Mouse (Mus musculus) hindbrain, embryonic 15.5 days (tissue): ENCODE measurements at regions not wholly inside any gene's neighbourhood (a gene's known extent, or its start where the extent isn't known, plus 50 kb on each side); places are given as distances from the start of the nearest gene placed in this dataset.
"Not testable (repeated sequence)": the region's sequence is repeated elsewhere in the genome, so short reads cannot be mapped to it uniquely, and the experiment has no call there.

ENCODE experiments used
- ATAC-seq: fragments of 200-750 bp; cut with Nextera tagmentation; 2 replicates; pipeline ENCODE4 v1.8.0; 2017; ENCODE audit warnings: low read depth, moderate number of reproducible peaks, moderate TSS enrichment; ENCODE audit not compliant: low FRiP score
- H3K27ac ChIP-seq: fragments of 300-500 bp; sonication (generic); replicated peaks from 2 replicates; pipeline ENCODE4 v1.5.1; 2015; ENCODE audit warnings: mild to moderate bottlenecking, inconsistent platforms
- H3K27me3 ChIP-seq: fragments of 300-500 bp; sonication (generic); 2 replicates; pipeline ENCODE4 v1.6.1; 2015; ENCODE audit warnings: control low read depth, inconsistent platforms
- H3K36me3 ChIP-seq: fragments of 300-500 bp; sonication (generic); 2 replicates; pipeline ENCODE4 v1.6.1; 2015; ENCODE audit warnings: control low read depth, inconsistent platforms
- H3K4me1 ChIP-seq: fragments of 300-500 bp; sonication (generic); replicated peaks from 2 replicates; pipeline ENCODE4 v1.6.1; 2015; ENCODE audit warnings: control low read depth, inconsistent platforms
- H3K4me2 ChIP-seq: fragments of 300-500 bp; sonication (generic); 2 replicates; pipeline ENCODE4 v1.6.1; 2015; ENCODE audit warnings: moderate library complexity, mild to moderate bottlenecking, inconsistent platforms
- H3K4me3 ChIP-seq: fragments of 300-500 bp; sonication (generic); 2 replicates; pipeline ENCODE4 v1.5.1; 2015; ENCODE audit warnings: mild to moderate bottlenecking, inconsistent platforms
- H3K9ac ChIP-seq: fragments of 300-500 bp; sonication (generic); 2 replicates; pipeline ENCODE4 v1.6.1; 2015; ENCODE audit warnings: inconsistent platforms
- H3K9me3 ChIP-seq: fragments of 300-500 bp; sonication (generic); 2 replicates; pipeline ENCODE4 v1.6.1; 2016; ENCODE audit warnings: control low read depth, inconsistent platforms
- WGBS: fragments of 180-500 bp; shearing (Covaris S2); methylation state at CpG from one replicate; pipeline ENCODE4 v1.1.7; 2015; 5-methylcytosine and 5-hydroxymethylcytosine counted together

DNA sequence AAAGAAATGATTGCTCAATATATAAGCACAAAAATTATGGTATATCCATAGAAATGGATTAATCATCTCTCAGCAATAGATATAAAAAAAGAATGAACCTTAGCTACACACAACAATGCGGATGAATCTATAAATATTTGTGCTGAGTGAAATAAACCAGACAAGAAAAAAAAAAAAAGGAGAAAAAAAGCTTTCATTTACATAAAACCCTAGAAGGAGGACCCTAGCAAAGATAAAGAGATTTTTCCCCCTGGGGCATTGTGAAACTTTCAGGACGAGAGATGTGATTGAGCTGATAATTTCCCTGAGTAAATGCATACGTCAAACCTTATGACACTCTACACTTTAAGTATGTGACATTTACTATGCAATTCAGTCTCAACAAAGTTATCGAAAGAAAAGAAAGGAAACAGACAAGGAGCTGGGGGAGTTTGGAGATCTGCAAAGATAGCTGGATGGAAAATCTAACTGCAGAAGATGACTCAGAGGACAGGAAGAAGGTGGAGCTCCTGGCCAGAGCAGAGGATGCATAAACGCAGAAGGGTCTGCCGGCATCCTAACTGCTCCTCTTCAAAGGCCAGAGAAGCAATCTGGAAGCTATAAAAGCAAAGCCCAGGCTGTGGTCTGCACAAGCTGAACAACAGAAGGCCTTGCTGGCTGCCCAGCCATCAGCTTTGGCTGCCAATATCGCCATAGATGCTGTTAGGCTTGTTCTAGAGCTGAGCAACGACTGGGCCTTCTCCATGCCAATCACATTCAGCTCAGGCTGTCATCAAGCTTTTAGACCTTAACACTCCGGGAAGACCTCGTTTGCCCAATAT lies 115.6 kb upstream of the Nabp1 start:
- H3K4me3 ChIP-seq: no peak overlapping the region
- WGBS: 75% methylated on average over 10 of the region's 10 CpGs
- no peak overlapping the region for H3K4me2 ChIP-seq
- no peaks in the 10 kb centered on the region for H3K9me3 ChIP-seq
- ATAC-seq: no peak
- H3K9ac ChIP-seq: no peak overlapping the region
- H3K36me3 ChIP-seq: no peaks in the 10 kb centered on the region
- no peaks in the 10 kb centered on the region for H3K27me3 ChIP-seq
- no peak overlapping the region for H3K27ac ChIP-seq
- H3K4me1 ChIP-seq: no peaks in the 10 kb centered on the region

DNA sequence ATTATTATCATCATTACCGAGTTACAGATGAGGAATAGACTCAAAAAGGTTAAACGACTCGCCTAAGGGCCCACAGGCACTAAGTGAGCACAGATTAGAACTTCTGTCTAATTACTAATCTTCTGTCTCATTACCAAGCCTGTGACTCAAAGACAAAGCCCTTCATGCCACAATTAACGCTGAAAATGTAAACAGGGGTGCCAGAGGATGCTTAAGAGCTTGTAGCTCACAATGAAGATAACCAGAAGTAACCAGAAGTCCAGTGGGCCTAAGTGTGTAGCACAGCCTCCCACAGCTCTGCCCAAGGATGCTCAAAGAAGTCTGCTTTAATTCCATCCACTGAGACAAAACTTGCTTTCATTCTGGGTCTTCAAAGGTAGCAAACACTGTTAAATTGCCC lies 113.7 kb upstream of the Nabp1 start:
- 73% methylated on average over 4 of the region's 4 CpGs for WGBS
- no peaks in the 10 kb centered on the region for H3K27me3 ChIP-seq
- no peak overlapping the region for H3K4me3 ChIP-seq
- no peak overlapping the region for H3K27ac ChIP-seq
- H3K4me1 ChIP-seq: no peaks in the 10 kb centered on the region
- no peak overlapping the region for H3K9ac ChIP-seq
- no peaks in the 10 kb centered on the region for H3K36me3 ChIP-seq
- ATAC-seq: no peak
- no peaks in the 10 kb centered on the region for H3K9me3 ChIP-seq
- no peak overlapping the region for H3K4me2 ChIP-seq

DNA sequence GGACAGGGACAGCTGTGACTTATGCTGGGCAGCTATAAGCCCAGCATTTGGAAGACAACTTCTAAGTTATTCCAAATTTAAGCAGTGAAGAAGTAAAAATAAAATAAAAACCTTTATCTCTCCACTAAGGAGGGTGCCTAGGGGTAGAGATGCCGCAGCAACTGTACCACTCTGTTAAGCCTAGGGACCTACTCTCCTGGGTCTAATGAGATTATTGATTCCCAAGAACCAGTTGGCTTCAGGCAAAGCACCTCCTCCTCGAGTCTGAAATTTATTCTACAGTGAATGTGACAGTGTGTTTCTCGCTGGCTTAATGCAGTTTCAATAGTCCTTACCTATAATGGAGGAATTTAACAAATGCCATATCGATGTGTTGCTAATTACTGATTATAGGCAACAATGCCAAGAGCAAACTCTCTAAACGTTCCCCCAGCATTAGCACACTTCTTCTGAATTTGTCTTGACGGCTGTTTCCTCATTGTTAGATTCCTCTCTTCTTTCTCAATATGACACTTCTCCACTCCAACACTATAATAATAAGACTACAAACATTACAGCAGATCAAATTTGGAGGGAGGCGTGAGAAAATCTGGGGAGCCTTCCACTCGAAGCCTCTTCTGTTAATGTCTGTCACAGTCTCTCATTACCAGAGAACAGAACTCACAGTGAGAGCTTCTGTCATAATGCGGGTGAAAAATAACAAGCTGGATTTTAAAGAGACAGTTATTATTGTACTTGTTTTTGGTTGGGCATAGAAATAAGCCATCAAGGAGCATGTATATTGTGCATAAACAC lies 112.6 kb upstream of the Nabp1 start:
- H3K9ac ChIP-seq: no peak overlapping the region
- whole genome bisulfite sequencing: 58% methylated on average over 9 of the region's 9 CpGs
- H3K36me3 ChIP-seq: no peaks in the 10 kb centered on the region
- H3K4me3 ChIP-seq: no peak overlapping the region
- H3K4me1 ChIP-seq: no peaks in the 10 kb centered on the region
- no peak overlapping the region for H3K27ac ChIP-seq
- H3K9me3 ChIP-seq: no peaks in the 10 kb centered on the region
- ATAC-seq: no peak
- H3K4me2 ChIP-seq: no peak overlapping the region
- no peaks in the 10 kb centered on the region for H3K27me3 ChIP-seq

DNA sequence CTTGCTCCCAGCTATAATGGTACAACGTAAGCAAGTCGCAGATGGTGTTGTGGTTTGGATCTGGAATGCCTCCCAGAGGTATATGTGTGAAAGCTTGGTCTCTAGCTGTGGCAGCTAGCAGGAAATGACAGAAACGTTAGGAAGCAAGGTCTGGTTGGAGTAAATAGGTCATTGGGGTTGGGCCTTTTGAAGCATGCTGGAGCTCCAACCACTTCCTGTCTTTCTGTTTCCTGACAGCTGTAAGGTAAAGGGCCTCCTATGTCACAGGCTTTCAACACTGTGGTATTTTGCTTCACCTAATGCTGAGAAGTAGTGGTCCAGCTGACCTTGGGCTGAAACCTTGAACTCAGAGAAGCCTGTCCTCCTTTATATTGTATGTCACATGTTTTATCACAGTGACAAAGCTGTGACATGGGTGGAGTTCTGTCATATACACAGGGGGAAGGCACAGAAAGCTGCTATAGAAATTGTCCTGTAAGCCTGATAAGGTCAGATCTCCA lies 106.8 kb upstream of the Nabp1 start:
- Histone ChIP-seq H3K9ac (no peak overlapping the region), H3K4me2 (no peak overlapping the region), H3K4me1 (no peaks in the 10 kb centered on the region), H3K36me3 (no peaks in the 10 kb centered on the region), H3K27ac (no peak overlapping the region), H3K4me3 (no peak overlapping the region), H3K27me3 (no peaks in the 10 kb centered on the region), H3K9me3 (no peaks in the 10 kb centered on the region)
- no peak for ATAC-seq
- WGBS: 63% methylated on average over 3 of the region's 3 CpGs

DNA sequence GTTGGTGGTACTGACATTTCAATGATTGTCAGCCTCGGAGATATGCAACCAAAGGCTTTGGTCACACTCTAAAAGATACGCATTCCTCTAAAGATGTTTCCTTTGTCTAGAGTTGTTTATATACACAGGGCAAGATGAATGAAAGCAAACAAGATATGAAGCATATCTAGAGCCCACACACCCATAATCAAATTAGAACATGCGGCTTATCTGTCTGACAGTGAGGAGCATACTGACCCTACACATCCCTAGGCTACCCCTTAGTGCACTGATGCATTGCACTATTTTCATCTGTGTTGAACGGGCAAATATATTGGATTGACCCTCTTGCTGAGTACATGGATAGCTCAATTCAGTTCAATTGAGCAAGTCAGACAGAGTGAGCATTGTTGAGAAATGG lies 105.6 kb upstream of the Nabp1 start:
- H3K9me3 ChIP-seq: no peaks in the 10 kb centered on the region
- no peaks in the 10 kb centered on the region for H3K4me1 ChIP-seq
- no peaks in the 10 kb centered on the region for H3K27me3 ChIP-seq
- H3K9ac ChIP-seq: no peak overlapping the region
- H3K36me3 ChIP-seq: no peaks in the 10 kb centered on the region
- no peak overlapping the region for H3K4me3 ChIP-seq
- ATAC-seq: no peak
- no peak overlapping the region for H3K4me2 ChIP-seq
- H3K27ac ChIP-seq: no peak overlapping the region
- 86% methylated on average over 4 of the region's 4 CpGs for WGBS

DNA sequence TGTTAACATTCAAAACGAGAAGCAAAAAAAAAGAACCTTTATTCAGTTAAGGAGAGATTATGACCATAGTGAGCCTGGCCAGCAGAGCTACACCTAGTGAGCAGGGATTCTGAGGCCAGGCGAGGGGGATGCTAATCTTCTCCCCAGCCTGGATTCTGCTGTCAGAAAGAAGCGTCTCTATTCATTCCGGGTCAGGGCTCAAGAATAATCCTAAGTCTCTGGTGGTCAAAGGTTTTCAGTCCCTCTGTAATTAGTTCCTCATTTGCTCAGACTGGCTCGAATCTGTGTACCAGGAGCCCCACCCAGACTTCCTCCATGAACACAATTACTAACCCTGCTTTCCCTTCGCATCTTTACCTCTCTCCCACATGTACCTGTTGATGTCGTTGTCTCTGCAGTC lies 101.8 kb upstream of the Nabp1 start:
- no peak for ATAC-seq
- Histone ChIP-seq H3K4me1 (no peaks in the 10 kb centered on the region), H3K4me2 (no peak overlapping the region), H3K9me3 (no peaks in the 10 kb centered on the region), H3K27ac (no peak overlapping the region), H3K4me3 (no peak overlapping the region), H3K9ac (no peak overlapping the region), H3K27me3 (no peaks in the 10 kb centered on the region), H3K36me3 (no peaks in the 10 kb centered on the region)
- WGBS: 20% methylated on average over 7 of the region's 7 CpGs

DNA sequence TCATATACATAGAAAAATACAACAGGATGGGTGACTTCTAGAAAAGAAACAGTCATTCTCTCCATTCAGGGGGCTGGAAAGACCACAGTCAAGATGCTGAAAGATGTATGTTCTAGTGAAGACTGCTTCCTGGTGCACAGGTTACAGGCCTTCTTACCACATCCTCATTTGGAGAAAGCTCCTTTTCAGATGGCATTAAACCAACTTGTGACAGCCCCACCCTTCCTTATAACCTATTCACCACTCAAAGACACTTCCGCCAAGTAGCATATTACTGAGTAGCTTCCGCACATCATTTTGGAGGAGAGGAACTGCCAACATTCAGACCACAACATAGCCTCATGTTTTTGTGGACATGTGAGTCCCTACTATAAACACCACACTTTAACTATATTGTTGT lies 99.5 kb upstream of the Nabp1 start:
- WGBS: 99% methylated on average over 2 of the region's 2 CpGs
- Histone ChIP-seq H3K9me3 (no peaks in the 10 kb centered on the region), H3K4me3 (no peak overlapping the region), H3K9ac (no peak overlapping the region), H3K27me3 (no peaks in the 10 kb centered on the region), H3K36me3 (no peaks in the 10 kb centered on the region), H3K4me2 (no peak overlapping the region), H3K27ac (no peak overlapping the region), H3K4me1 (no peaks in the 10 kb centered on the region)
- no peak for ATAC-seq

DNA sequence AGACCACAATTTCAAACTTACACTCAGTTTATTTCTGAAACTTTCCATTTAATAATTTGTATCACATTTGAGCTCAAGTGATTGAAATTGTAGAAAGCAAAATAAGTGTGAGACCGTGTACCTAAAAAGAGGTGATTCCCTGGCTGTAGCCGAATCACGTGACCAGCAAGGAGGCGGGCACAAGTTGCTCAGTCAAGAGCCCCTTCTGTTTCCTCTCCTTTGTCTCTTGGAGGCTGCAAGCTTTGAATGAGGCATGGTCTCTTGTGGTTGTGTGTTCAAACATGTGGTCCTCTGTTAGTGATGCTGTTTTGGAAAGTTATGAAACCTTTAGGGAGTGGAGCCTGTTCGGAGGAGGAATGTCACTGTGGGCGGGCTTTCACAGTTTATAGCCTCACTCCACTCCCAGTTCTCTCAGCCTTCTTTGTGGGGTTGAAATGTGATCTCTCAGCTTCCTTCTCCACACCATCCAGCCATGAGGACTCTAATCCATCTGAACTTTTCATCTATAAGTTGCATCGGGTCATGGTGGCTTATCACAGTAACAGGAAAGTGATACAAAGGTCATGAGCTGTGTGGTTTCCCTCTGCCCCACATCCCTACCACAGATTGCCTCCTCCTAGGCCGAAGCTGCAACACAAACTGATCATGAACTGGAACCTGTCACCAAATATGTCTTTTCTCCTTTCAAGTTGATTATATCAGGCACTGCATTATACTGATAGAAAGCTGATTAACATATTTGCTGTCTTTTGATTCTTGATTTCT lies 94.3 kb upstream of the Nabp1 start:
- no peaks in the 10 kb centered on the region for H3K4me1 ChIP-seq
- no peaks in the 10 kb centered on the region for H3K36me3 ChIP-seq
- no peak overlapping the region for H3K4me2 ChIP-seq
- WGBS: 89% methylated on average over 8 of the region's 8 CpGs
- no peaks in the 10 kb centered on the region for H3K27me3 ChIP-seq
- no peak overlapping the region for H3K4me3 ChIP-seq
- H3K9ac ChIP-seq: no peak overlapping the region
- no peak overlapping the region for H3K27ac ChIP-seq
- no peak for ATAC-seq
- no peaks in the 10 kb centered on the region for H3K9me3 ChIP-seq

DNA sequence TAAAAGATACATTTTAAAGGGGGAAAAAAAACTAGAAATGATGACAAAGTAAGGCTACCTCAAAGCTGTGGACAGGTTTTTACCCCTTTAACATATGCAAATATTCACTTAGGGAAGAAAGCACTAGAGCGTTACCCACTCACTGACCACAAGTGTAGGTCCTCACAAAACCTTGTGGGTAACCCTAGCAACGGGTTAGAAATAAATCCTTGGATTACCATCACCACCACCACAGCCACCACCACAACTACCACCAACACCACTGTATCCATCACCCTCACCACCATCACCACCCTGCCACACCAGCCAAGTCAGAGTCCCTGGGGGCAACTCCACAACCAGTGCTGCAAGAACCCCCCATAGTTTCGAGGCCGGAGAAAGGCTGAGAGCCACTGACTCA lies 91.4 kb upstream of the Nabp1 start:
- no peak overlapping the region for H3K4me2 ChIP-seq
- no peaks in the 10 kb centered on the region for H3K27me3 ChIP-seq
- WGBS: 90% methylated on average over 4 of the region's 4 CpGs
- H3K4me1 ChIP-seq: no peaks in the 10 kb centered on the region
- no peaks in the 10 kb centered on the region for H3K9me3 ChIP-seq
- no peak for ATAC-seq
- no peak overlapping the region for H3K27ac ChIP-seq
- no peak overlapping the region for H3K9ac ChIP-seq
- H3K4me3 ChIP-seq: no peak overlapping the region
- no peaks in the 10 kb centered on the region for H3K36me3 ChIP-seq

DNA sequence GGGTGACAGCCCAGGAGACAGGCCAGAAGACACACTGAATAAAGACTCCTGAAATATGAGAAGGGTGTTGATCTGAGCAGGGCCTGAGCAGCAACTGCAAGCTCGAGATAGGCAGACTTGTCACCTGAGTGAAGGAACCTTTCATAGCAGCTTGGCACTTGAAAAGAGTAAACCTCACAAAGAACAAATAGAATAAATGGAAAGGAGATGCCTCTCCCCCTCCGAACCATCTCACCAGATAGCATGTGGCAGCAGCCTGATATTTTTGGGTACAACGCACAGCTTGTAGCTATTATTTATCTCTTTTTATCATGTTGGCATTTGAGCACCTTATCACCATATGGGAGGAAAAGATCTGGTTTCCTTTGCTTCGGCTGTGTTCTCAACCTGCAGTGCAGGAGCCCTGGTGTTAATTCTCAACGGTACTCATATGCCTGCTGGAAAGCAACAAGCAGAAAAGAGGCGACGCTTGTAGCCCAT lies 88.0 kb upstream of the Nabp1 start:
- Histone ChIP-seq H3K4me1 (no peaks in the 10 kb centered on the region), H3K4me2 (no peak overlapping the region), H3K9ac (no peak overlapping the region), H3K36me3 (no peaks in the 10 kb centered on the region), H3K9me3 (no peaks in the 10 kb centered on the region), H3K27me3 (no peaks in the 10 kb centered on the region), H3K4me3 (no peak overlapping the region), H3K27ac (no peak overlapping the region)
- WGBS: 76% methylated on average over 7 of the region's 7 CpGs
- ATAC-seq: no peak

DNA sequence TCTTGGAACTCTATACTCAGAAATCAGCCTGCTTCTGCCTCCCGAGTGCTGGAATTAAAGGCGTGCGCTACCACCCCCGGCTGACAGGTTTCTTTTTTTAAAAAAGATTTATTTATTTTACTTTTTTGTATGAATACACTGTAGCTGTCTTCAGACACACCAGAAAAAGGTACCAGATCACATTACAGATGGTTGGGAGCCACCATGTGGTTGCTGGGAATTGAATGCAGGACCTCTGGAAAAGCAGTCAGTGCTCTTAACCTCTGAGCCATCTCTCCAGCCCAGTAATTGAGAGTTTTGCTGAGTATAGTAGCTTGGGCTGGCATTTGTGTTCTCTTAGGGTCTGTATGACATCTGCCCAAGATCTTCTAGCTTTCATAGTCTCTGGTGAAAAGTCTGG lies 78.4 kb upstream of the Nabp1 start:
- H3K27ac ChIP-seq, H3K9ac ChIP-seq, H3K9me3 ChIP-seq, H3K4me2 ChIP-seq, H3K4me1 ChIP-seq, H3K36me3 ChIP-seq, ATAC-seq, H3K4me3 ChIP-seq, H3K27me3 ChIP-seq: not testable (repeated sequence)
- 96% methylated on average over 4 of the region's 4 CpGs for WGBS

DNA sequence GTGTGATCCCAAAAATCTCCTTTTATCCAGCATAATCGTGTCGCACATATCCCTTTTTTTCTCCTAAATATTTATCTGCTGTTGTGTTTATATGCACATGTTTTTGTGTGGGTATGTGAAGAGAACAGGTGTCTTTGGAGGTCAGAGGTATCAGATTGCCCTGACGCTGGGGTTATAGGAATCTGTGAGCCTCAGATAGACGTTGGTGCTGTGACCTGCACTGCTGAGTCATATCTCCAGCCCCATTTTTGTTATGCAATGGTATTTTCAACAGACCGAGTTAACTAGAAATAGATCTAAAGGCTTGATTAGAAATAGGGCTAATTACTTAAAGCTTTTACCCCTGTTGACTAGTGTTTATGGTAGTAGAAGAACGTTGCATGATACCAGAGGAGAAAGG lies 75.5 kb upstream of the Nabp1 start:
- Histone ChIP-seq H3K4me2 (no peak overlapping the region), H3K9me3 (no peaks in the 10 kb centered on the region), H3K27ac (no peak overlapping the region), H3K4me3 (no peak overlapping the region), H3K9ac (no peak overlapping the region), H3K36me3 (no peaks in the 10 kb centered on the region), H3K4me1 (no peaks in the 10 kb centered on the region), H3K27me3 (no peaks in the 10 kb centered on the region)
- whole genome bisulfite sequencing: 82% methylated on average over 6 of the region's 6 CpGs
- no peak for ATAC-seq
